ENCODE assay signal across 13 mouse cellular contexts in genomic region chr1:157063318-157064115, GRCm38 (mm10). TPM values are rescaled to one million over a fixed set of nuclear protein-coding genes. Genes with fewer than 3 reads are reported as not detected.
DNase-seq lines count a peak whose midpoint lies in the region; ATAC-seq lines count a peak whose summit lies in the region.
"Had no signal": no experiment of that assay in that cellular context is flagged by ENCODE, and none has a peak within 500 bp of the region (broad histone marks: within the 10 kb centered on the region; RNA-seq: fewer than 3 reads in every experiment).

No protein-coding gene starts in this region.

- peak; percentile 24; the same call in 1 of the 2 replicates for ATAC-seq in heart, embryonic 15.5 days (replicated peaks; ENCODE audit: insufficient number of reproducible peaks, insufficient read depth, low FRiP score, low read depth)
- no peak for ATAC-seq in embryonic facial prominence, embryonic 15.5 days (ENCODE audit: insufficient number of reproducible peaks, low FRiP score, low TSS enrichment, low read depth)
- 0 out of 2 replicates have a peak, but pooled peaks have one; percentile 40 for ATAC-seq in midbrain, embryonic 14.5 days (ENCODE audit: low FRiP score, low TSS enrichment)

- no peaks in the 10 kb centered on the region for H3K36me3 ChIP-seq in heart, embryonic 15.5 days
- no peaks in the 10 kb centered on the region for H3K36me3 ChIP-seq in embryonic facial prominence, embryonic 15.5 days
- H3K36me3 ChIP-seq in midbrain, embryonic 14.5 days (ENCODE audit: control insufficient read depth, insufficient read depth, low read length), result no peaks in the 10 kb centered on the region
- H3K36me3 ChIP-seq: G1E; liver, embryonic 15.5 days had no signal

- 34% methylated on average over 13 of the region's 13 CpGs for WGBS in heart, embryonic 15.5 days
- WGBS in embryonic facial prominence, embryonic 15.5 days, result 39% methylated on average over 13 of the region's 13 CpGs
- 65% methylated on average over 13 of the region's 13 CpGs for WGBS in midbrain, embryonic 14.5 days

- no peaks in the 10 kb centered on the region for H3K9me3 ChIP-seq in heart, embryonic 15.5 days (replicated peaks)
- no peaks in the 10 kb centered on the region for H3K9me3 ChIP-seq in embryonic facial prominence, embryonic 15.5 days (replicated peaks)
- no peaks in the 10 kb centered on the region for H3K9me3 ChIP-seq in midbrain, embryonic 14.5 days (ENCODE audit: control insufficient read depth, low read length)
- H3K9me3 ChIP-seq: G1E; liver, embryonic 15.5 days had no signal

- H3K4me2 ChIP-seq in heart, embryonic 15.5 days, result no peak overlapping the region
- H3K4me2 ChIP-seq in embryonic facial prominence, embryonic 15.5 days (replicated peaks), result no peak overlapping the region
- H3K4me2 ChIP-seq in midbrain, embryonic 14.5 days (ENCODE audit: low read length), result no peak overlapping the region
- H3K4me2 ChIP-seq: liver, embryonic 15.5 days had no signal

- peaks cover 23% of the 10 kb centered on the region for H3K4me1 ChIP-seq in heart, embryonic 15.5 days (replicated peaks)
- H3K4me1 ChIP-seq in embryonic facial prominence, embryonic 15.5 days, result peaks cover 8% of the 10 kb centered on the region; the same call in 1 of the 2 replicates
- H3K4me1 ChIP-seq in midbrain, embryonic 14.5 days (ENCODE audit: control insufficient read depth, insufficient read depth, low read length), result peaks cover 5% of the 10 kb centered on the region; the same call in 1 of the 2 replicates
- H3K4me1 ChIP-seq: liver, embryonic 15.5 days had no signal

- DNase-seq in heart, adult 8-10 months (ENCODE audit: low spot score), result no peak
- peak; percentile 64 for DNase-seq in MN1 (ENCODE audit: low spot score)
- peak; percentile 63 for DNase-seq in midbrain, embryonic 14.5 days
- no peak for DNase-seq in left cerebral cortex, postnatal 25 days (ENCODE audit: low spot score in 2 of 2)
- no peak for DNase-seq in frontal cortex, postnatal 25 days (ENCODE audit: low spot score in 2 of 2)
- no peak for DNase-seq in cerebellum, postnatal 36 days

- no peaks in the 10 kb centered on the region for H3K27me3 ChIP-seq in heart, embryonic 15.5 days
- no peaks in the 10 kb centered on the region for H3K27me3 ChIP-seq in embryonic facial prominence, embryonic 15.5 days
- no peaks in the 10 kb centered on the region for H3K27me3 ChIP-seq in midbrain, embryonic 14.5 days (ENCODE audit: control insufficient read depth, insufficient read depth, low read length)
- H3K27me3 ChIP-seq: liver, embryonic 15.5 days had no signal

- no peak overlapping the region for H3K9ac ChIP-seq in heart, embryonic 15.5 days
- no peak overlapping the region for H3K9ac ChIP-seq in embryonic facial prominence, embryonic 15.5 days
- H3K9ac ChIP-seq in midbrain, embryonic 14.5 days (replicated peaks; ENCODE audit: low read length), result no peak overlapping the region
- H3K9ac ChIP-seq: liver, embryonic 15.5 days had no signal

- H3K27ac ChIP-seq in heart, embryonic 15.5 days, result peak overlapping the region; percentile 64
- 0 out of 2 replicates have a peak overlapping the region, but pooled peaks have one; percentile 17 for H3K27ac ChIP-seq in embryonic facial prominence, embryonic 15.5 days (replicated peaks)
- no peak overlapping the region for H3K27ac ChIP-seq in midbrain, embryonic 14.5 days (replicated peaks; ENCODE audit: low read depth, low read length)
- H3K27ac ChIP-seq: liver, embryonic 15.5 days had no signal

- no peak overlapping the region for H3K4me3 ChIP-seq in heart, embryonic 15.5 days
- H3K4me3 ChIP-seq in embryonic facial prominence, embryonic 15.5 days (replicated peaks), result no peak overlapping the region
- H3K4me3 ChIP-seq in midbrain, embryonic 14.5 days (replicated peaks; ENCODE audit: low read depth, low read length), result no peak overlapping the region
- H3K4me3 ChIP-seq: liver, embryonic 15.5 days had no signal

- intact Hi-C loops in left cerebral cortex, postnatal 25 days (cut with DNase I), result no loop called here

RNA-seq across cellular contexts. Expression of gene Tex35, which starts 45.0 kb away (rescaled TPM):
- not detected in 2 replicates for polyA plus RNA-seq in heart, embryonic 15.5 days (2015; fragmentation: Nextera tagmentation; extraction: Ambion mirVana)
- total RNA-seq in heart, adult 8-10 months (2022), result not detected
- polyA plus RNA-seq in embryonic facial prominence, embryonic 15.5 days (2015; fragmentation: Nextera tagmentation; extraction: Ambion mirVana), result not detected in 2 replicates
- polyA plus RNA-seq in midbrain, embryonic 14.5 days (2014; fragmentation: Nextera tagmentation; extraction: Ambion mirVana), result not detected in 2 replicates
- not detected for total RNA-seq in left cerebral cortex, postnatal 25 days (2021)
- total RNA-seq: G1E had no signal
- polyA plus RNA-seq: G1E; large intestine, adult 2 months; liver, embryonic 15.5 days; neural tube, embryonic 11.5 days; thymus, postnatal 0 days had no signal

Comparison
In these comparisons a context has a peak if more than half of its experiments do, and no peak if none do; other contexts are left out.
1. DNase-seq: peak in MN1 (single experiment) and midbrain, embryonic 14.5 days (single experiment); none in heart, adult 8-10 months (single experiment), left cerebral cortex, postnatal 25 days (0 of 2), frontal cortex, postnatal 25 days (0 of 2) and cerebellum, postnatal 36 days (0 of 2).